Comparison of ENCODE assay signal across 32 mouse cellular contexts in genomic region chr5:139490131-139490530, GRCm38 (mm10). TPM values are rescaled to one million over a fixed set of nuclear protein-coding genes. Genes with fewer than 3 reads are reported as not detected.
DNase-seq lines count a peak whose midpoint lies in the region; ATAC-seq and TF ChIP-seq lines count a peak whose summit lies in the region.
"Had no signal": no experiment of that assay in that cellular context is flagged by ENCODE, and none has a peak within 500 bp of the region (broad histone marks: within the 10 kb centered on the region; RNA-seq: fewer than 3 reads in every experiment).

No protein-coding gene starts in this region.

- H3K36me3 ChIP-seq in hindbrain, embryonic 10.5 days = no peaks in the 10 kb centered on the region
- H3K36me3 ChIP-seq in hindbrain, embryonic 11.5 days (ENCODE audit: control insufficient read depth, insufficient read depth, low read length) = no peaks in the 10 kb centered on the region
- H3K36me3 ChIP-seq in midbrain, postnatal 0 days (ENCODE audit: insufficient read depth, low read length) = no peaks in the 10 kb centered on the region
- no peaks in the 10 kb centered on the region for H3K36me3 ChIP-seq in midbrain, embryonic 11.5 days (ENCODE audit: control insufficient read depth, insufficient read depth, low read length)
- no peaks in the 10 kb centered on the region for H3K36me3 ChIP-seq in hindbrain, embryonic 13.5 days
- no peaks in the 10 kb centered on the region for H3K36me3 ChIP-seq in hindbrain, postnatal 0 days (ENCODE audit: insufficient read depth, low read length)
- H3K36me3 ChIP-seq: embryonic facial prominence, embryonic 12.5 days; embryonic facial prominence, embryonic 15.5 days; G1E; intestine, embryonic 15.5 days had no signal

- H3K9me3 ChIP-seq in hindbrain, embryonic 10.5 days = peaks cover 16% of the 10 kb centered on the region; the same call in 1 of the 2 replicates
- H3K9me3 ChIP-seq in hindbrain, embryonic 11.5 days (ENCODE audit: control insufficient read depth, low read length) = no peaks in the 10 kb centered on the region
- 0 out of 2 replicates have a peak, but pooled peaks cover 11% of the 10 kb centered on the region for H3K9me3 ChIP-seq in midbrain, postnatal 0 days (ENCODE audit: low read length)
- H3K9me3 ChIP-seq in midbrain, embryonic 11.5 days (ENCODE audit: control insufficient read depth, low read length) = peaks cover 2% of the 10 kb centered on the region; the same call in 1 of the 2 replicates
- H3K9me3 ChIP-seq in hindbrain, embryonic 13.5 days = peaks cover 10% of the 10 kb centered on the region
- no peaks in the 10 kb centered on the region for H3K9me3 ChIP-seq in hindbrain, postnatal 0 days (ENCODE audit: low read length)
- H3K9me3 ChIP-seq: embryonic facial prominence, embryonic 12.5 days; embryonic facial prominence, embryonic 15.5 days; G1E; intestine, embryonic 15.5 days had no signal

- no peak for DNase-seq in hindbrain, embryonic 10.5 days (ENCODE audit: low spot score)
- no peak for DNase-seq in hindbrain, embryonic 11.5 days (ENCODE audit: low spot score)
- DNase-seq in midbrain, postnatal 0 days (ENCODE audit: low spot score) = peak; percentile 12
- no peak for DNase-seq in midbrain, embryonic 11.5 days (ENCODE audit: low spot score, missing footprints)
- peak; percentile 8 for DNase-seq in hindbrain, postnatal 0 days (ENCODE audit: low spot score)
- DNase-seq in cerebellum, adult 8-10 months = no peak
- DNase-seq: adrenal gland, postnatal 10 days; adrenal gland, postnatal 36 days; B cell, adult 2 months; cerebellum, adult 11 months; cerebellum, adult 2 months; forebrain, postnatal 0 days; gastrocnemius, adult 2 months; gastrocnemius, postnatal 14 days; heart, adult 11 months had no signal

- TF ChIP-seq CTCF in midbrain, postnatal 0 days (IDR thresholded peaks at IDR 0.05) = no peak
- no peak for TF ChIP-seq CTCF in hindbrain, postnatal 0 days (IDR thresholded peaks at IDR 0.05; ENCODE audit: low read depth)

- H3K4me2 ChIP-seq in hindbrain, embryonic 11.5 days (replicated peaks; ENCODE audit: low read depth, low read length) = no peak overlapping the region
- H3K4me2 ChIP-seq in midbrain, postnatal 0 days (ENCODE audit: low read depth, low read length, poor library complexity, severe bottlenecking) = no peak overlapping the region
- no peak overlapping the region for H3K4me2 ChIP-seq in midbrain, embryonic 11.5 days
- no peak overlapping the region for H3K4me2 ChIP-seq in hindbrain, embryonic 13.5 days
- H3K4me2 ChIP-seq in hindbrain, postnatal 0 days (ENCODE audit: low read depth, low read length) = no peak overlapping the region
- H3K4me2 ChIP-seq: embryonic facial prominence, embryonic 12.5 days; embryonic facial prominence, embryonic 15.5 days; heart, embryonic 11.5 days; intestine, embryonic 15.5 days had no signal

- H3K9ac ChIP-seq in hindbrain, embryonic 11.5 days (ENCODE audit: low read depth, low read length) = no peak overlapping the region
- H3K9ac ChIP-seq in midbrain, postnatal 0 days (replicated peaks; ENCODE audit: low read length, poor library complexity, severe bottlenecking) = no peak overlapping the region
- H3K9ac ChIP-seq in midbrain, embryonic 11.5 days (ENCODE audit: low read length) = no peak overlapping the region
- no peak overlapping the region for H3K9ac ChIP-seq in hindbrain, embryonic 13.5 days
- H3K9ac ChIP-seq in hindbrain, postnatal 0 days (replicated peaks; ENCODE audit: low read length) = no peak overlapping the region
- H3K9ac ChIP-seq: embryonic facial prominence, embryonic 12.5 days; embryonic facial prominence, embryonic 15.5 days; forebrain, postnatal 0 days; intestine, embryonic 15.5 days had no signal

- ATAC-seq in hindbrain, embryonic 11.5 days (ENCODE audit: low FRiP score) = no peak
- no peak for ATAC-seq in midbrain, postnatal 0 days (ENCODE audit: low FRiP score)
- no peak for ATAC-seq in midbrain, embryonic 11.5 days (ENCODE audit: low FRiP score)
- no peak for ATAC-seq in hindbrain, embryonic 13.5 days (ENCODE audit: low FRiP score)
- no peak for ATAC-seq in hindbrain, postnatal 0 days
- ATAC-seq: forebrain, embryonic 14.5 days; forebrain, postnatal 0 days; intestine, embryonic 15.5 days; Patski had no signal

- no peaks in the 10 kb centered on the region; the same call in 1 of the 2 replicates for H3K4me1 ChIP-seq in hindbrain, embryonic 10.5 days (replicated peaks)
- no peaks in the 10 kb centered on the region for H3K4me1 ChIP-seq in hindbrain, embryonic 11.5 days (replicated peaks; ENCODE audit: control insufficient read depth, insufficient read depth, low read length)
- H3K4me1 ChIP-seq in midbrain, postnatal 0 days (ENCODE audit: insufficient read depth, low read length) = no peaks in the 10 kb centered on the region
- H3K4me1 ChIP-seq in midbrain, embryonic 11.5 days (ENCODE audit: control insufficient read depth, insufficient read depth, low read length) = no peaks in the 10 kb centered on the region
- H3K4me1 ChIP-seq in hindbrain, embryonic 13.5 days (replicated peaks) = peaks cover 10% of the 10 kb centered on the region
- no peaks in the 10 kb centered on the region for H3K4me1 ChIP-seq in hindbrain, postnatal 0 days (ENCODE audit: insufficient read depth, low read length)
- H3K4me1 ChIP-seq: embryonic facial prominence, embryonic 12.5 days; embryonic facial prominence, embryonic 15.5 days; intestine, embryonic 15.5 days had no signal

- H3K27ac ChIP-seq in hindbrain, embryonic 10.5 days = 0 out of 2 replicates have a peak overlapping the region, but pooled peaks have one; percentile 12
- no peak overlapping the region for H3K27ac ChIP-seq in hindbrain, embryonic 11.5 days (ENCODE audit: low read depth, low read length)
- no peak overlapping the region for H3K27ac ChIP-seq in midbrain, postnatal 0 days (ENCODE audit: low read depth, low read length)
- H3K27ac ChIP-seq in midbrain, embryonic 11.5 days (ENCODE audit: low read depth, low read length) = no peak overlapping the region
- peak overlapping the region; percentile 13; the same call in 1 of the 2 replicates for H3K27ac ChIP-seq in hindbrain, embryonic 13.5 days
- H3K27ac ChIP-seq in hindbrain, postnatal 0 days = no peak overlapping the region
- H3K27ac ChIP-seq: embryonic facial prominence, embryonic 12.5 days; embryonic facial prominence, embryonic 15.5 days; gastrocnemius, adult 2 months; intestine, embryonic 15.5 days had no signal

- H3K27me3 ChIP-seq in hindbrain, embryonic 10.5 days (ENCODE audit: insufficient read depth, poor library complexity, severe bottlenecking) = no peaks in the 10 kb centered on the region; the same call in 1 of the 2 replicates
- H3K27me3 ChIP-seq in hindbrain, embryonic 11.5 days (ENCODE audit: control insufficient read depth, insufficient read depth, low read length) = no peaks in the 10 kb centered on the region
- no peaks in the 10 kb centered on the region; the same call in 1 of the 2 replicates for H3K27me3 ChIP-seq in midbrain, postnatal 0 days (ENCODE audit: insufficient read depth, low read length)
- no peaks in the 10 kb centered on the region for H3K27me3 ChIP-seq in midbrain, embryonic 11.5 days (ENCODE audit: control insufficient read depth, insufficient read depth, low read length)
- 0 out of 2 replicates have a peak, but pooled peaks cover 8% of the 10 kb centered on the region for H3K27me3 ChIP-seq in hindbrain, embryonic 13.5 days
- H3K27me3 ChIP-seq in hindbrain, postnatal 0 days (ENCODE audit: insufficient read depth, low read length) = no peaks in the 10 kb centered on the region
- H3K27me3 ChIP-seq: embryonic facial prominence, embryonic 15.5 days; Patski had no signal

- no peak overlapping the region for H3K4me3 ChIP-seq in hindbrain, embryonic 10.5 days
- no peak overlapping the region for H3K4me3 ChIP-seq in hindbrain, embryonic 11.5 days (ENCODE audit: low read depth, low read length)
- no peak overlapping the region for H3K4me3 ChIP-seq in midbrain, postnatal 0 days (ENCODE audit: low read depth, low read length)
- H3K4me3 ChIP-seq in midbrain, embryonic 11.5 days (ENCODE audit: low read depth, low read length) = no peak overlapping the region
- no peak overlapping the region for H3K4me3 ChIP-seq in hindbrain, embryonic 13.5 days
- H3K4me3 ChIP-seq in hindbrain, postnatal 0 days (ENCODE audit: low read length) = no peak overlapping the region
- H3K4me3 ChIP-seq: embryonic facial prominence, embryonic 12.5 days; embryonic facial prominence, embryonic 15.5 days; gastrocnemius, adult 2 months; intestine, embryonic 15.5 days had no signal

- 87% methylated on average over 11 of the region's 11 CpGs for WGBS in hindbrain, embryonic 10.5 days
- 85% methylated on average over 11 of the region's 11 CpGs for WGBS in hindbrain, embryonic 11.5 days
- 71% methylated on average over 11 of the region's 11 CpGs for WGBS in midbrain, postnatal 0 days
- 80% methylated on average over 11 of the region's 11 CpGs for WGBS in midbrain, embryonic 11.5 days
- WGBS in hindbrain, embryonic 13.5 days = 58% methylated on average over 11 of the region's 11 CpGs
- 52% methylated on average over 11 of the region's 11 CpGs for WGBS in hindbrain, postnatal 0 days

RNA-seq across cellular contexts. Expression of gene Zfand2a, which starts 5.8 kb away (rescaled TPM):
- 9.7 and 13.2 TPM in 2 replicates for polyA plus RNA-seq in hindbrain, embryonic 10.5 days (2016; fragmentation: Nextera tagmentation; extraction: Ambion mirVana)
- polyA plus RNA-seq in hindbrain, embryonic 11.5 days (2014; fragmentation: Nextera tagmentation; extraction: Ambion mirVana) = 6.7 and 8.4 TPM in 2 replicates
- 56.5 and 60.6 TPM in 2 replicates for total RNA-seq in midbrain, postnatal 0 days (2014; rRNA removed)
- 30.4 and 35.0 TPM in 2 replicates for polyA plus RNA-seq in midbrain, postnatal 0 days (2015; fragmentation: Nextera tagmentation; extraction: Ambion mirVana)
- 4.4 and 6.9 TPM in 2 replicates for polyA plus RNA-seq in midbrain, embryonic 11.5 days (2014; fragmentation: Nextera tagmentation; extraction: Ambion mirVana)
- polyA plus RNA-seq in hindbrain, embryonic 13.5 days (2015; fragmentation: Nextera tagmentation; extraction: Ambion mirVana) = 13.1 and 13.3 TPM in 2 replicates
- total RNA-seq in hindbrain, postnatal 0 days (2014; rRNA removed) = 55.2 and 61.1 TPM in 2 replicates
- 19.4 and 26.2 TPM in 2 replicates for polyA plus RNA-seq in hindbrain, postnatal 0 days (2015; fragmentation: Nextera tagmentation; extraction: Ambion mirVana)

RNA-seq across cellular contexts. Expression of gene 3110082I17Rik, which starts 29.8 kb away (rescaled TPM):
- 49.1 and 56.3 TPM in 2 replicates for polyA plus RNA-seq in hindbrain, embryonic 10.5 days (2016; fragmentation: Nextera tagmentation; extraction: Ambion mirVana)
- polyA plus RNA-seq in hindbrain, embryonic 11.5 days (2014; fragmentation: Nextera tagmentation; extraction: Ambion mirVana) = 29.2 and 31.2 TPM in 2 replicates
- total RNA-seq in midbrain, postnatal 0 days (2014; rRNA removed) = 4.3 and 7.9 TPM in 2 replicates
- 14.9 and 15.1 TPM in 2 replicates for polyA plus RNA-seq in midbrain, postnatal 0 days (2015; fragmentation: Nextera tagmentation; extraction: Ambion mirVana)
- polyA plus RNA-seq in midbrain, embryonic 11.5 days (2014; fragmentation: Nextera tagmentation; extraction: Ambion mirVana) = 33.5 and 34.1 TPM in 2 replicates
- polyA plus RNA-seq in hindbrain, embryonic 13.5 days (2015; fragmentation: Nextera tagmentation; extraction: Ambion mirVana) = 16.2 and 16.9 TPM in 2 replicates
- 6.1 and 12.8 TPM in 2 replicates for total RNA-seq in hindbrain, postnatal 0 days (2014; rRNA removed)
- polyA plus RNA-seq in hindbrain, postnatal 0 days (2015; fragmentation: Nextera tagmentation; extraction: Ambion mirVana) = 17.1 and 18.2 TPM in 2 replicates

RNA-seq across cellular contexts. Expression of gene Uncx, which starts 53.2 kb away (rescaled TPM):
- polyA plus RNA-seq in hindbrain, embryonic 10.5 days (2016; fragmentation: Nextera tagmentation; extraction: Ambion mirVana) = 14.0 and 61.1 TPM in 2 replicates
- polyA plus RNA-seq in hindbrain, embryonic 11.5 days (2014; fragmentation: Nextera tagmentation; extraction: Ambion mirVana) = 57.9 and 66.8 TPM in 2 replicates
- 21.2 and 24.3 TPM in 2 replicates for total RNA-seq in midbrain, postnatal 0 days (2014; rRNA removed)
- polyA plus RNA-seq in midbrain, postnatal 0 days (2015; fragmentation: Nextera tagmentation; extraction: Ambion mirVana) = 15.5 and 20.0 TPM in 2 replicates
- polyA plus RNA-seq in midbrain, embryonic 11.5 days (2014; fragmentation: Nextera tagmentation; extraction: Ambion mirVana) = 41.8 and 46.4 TPM in 2 replicates
- polyA plus RNA-seq in hindbrain, embryonic 13.5 days (2015; fragmentation: Nextera tagmentation; extraction: Ambion mirVana) = 48.8 and 60.7 TPM in 2 replicates
- 31.3 and 47.0 TPM in 2 replicates for total RNA-seq in hindbrain, postnatal 0 days (2014; rRNA removed)
- 30.6 and 34.6 TPM in 2 replicates for polyA plus RNA-seq in hindbrain, postnatal 0 days (2015; fragmentation: Nextera tagmentation; extraction: Ambion mirVana)
- total RNA-seq: adrenal gland, adult 18-20 months; adrenal gland, postnatal 10 days; adrenal gland, postnatal 36 days; CH12.LX; common myeloid progenitor, adult 5-6 weeks; G1E; gastrocnemius, adult 2 months; gastrocnemius, postnatal 14 days; gastrocnemius, postnatal 4 days; heart, adult 8-10 months; heart, postnatal 25 days; hematopoietic stem cell, adult 5-6 weeks had no signal
- polyA plus RNA-seq: G1E; heart, embryonic 14.5 days; heart, postnatal 0 days; intestine, embryonic 15.5 days; Patski had no signal

Comparison
In these comparisons a context has a peak if more than half of its experiments do, and no peak if none do; other contexts are left out.
1. DNase-seq: peak in midbrain, postnatal 0 days (single experiment) and hindbrain, postnatal 0 days (single experiment); none in hindbrain, embryonic 10.5 days (single experiment), hindbrain, embryonic 11.5 days (single experiment), midbrain, embryonic 11.5 days (single experiment) and cerebellum, adult 8-10 months (single experiment).
2. H3K27ac ChIP-seq: peak in hindbrain, embryonic 10.5 days (single experiment) and hindbrain, embryonic 13.5 days (single experiment); none in hindbrain, embryonic 11.5 days (single experiment), midbrain, postnatal 0 days (single experiment), midbrain, embryonic 11.5 days (single experiment) and hindbrain, postnatal 0 days (single experiment).